Mouse (Mus musculus) midbrain, embryonic 15.5 days (tissue): ENCODE data around the gene Kptn. TPM values are rescaled to one million over a fixed set of nuclear protein-coding genes. Genes with fewer than 3 reads are reported as not detected.
A peak's percentile ranks its signal among the peaks of the same experiment; 100 is the strongest.

Source experiments
- ATAC-seq: fragments of 200-750 bp; cut with Nextera tagmentation; replicated peaks from 2 replicates; pipeline ENCODE4 v1.8.0; 2017; ENCODE audit warnings: moderate TSS enrichment
- H3K27ac ChIP-seq: fragments of 300-500 bp; sonication (generic); 2 replicates; pipeline ENCODE4 v1.5.1; 2015; ENCODE audit warnings: mild to moderate bottlenecking, inconsistent platforms
- H3K27me3 ChIP-seq: fragments of 300-500 bp; sonication (generic); replicated peaks from 2 replicates; pipeline ENCODE4 v1.6.1; 2015; ENCODE audit warnings: inconsistent platforms
- H3K36me3 ChIP-seq: fragments of 300-500 bp; sonication (generic); replicated peaks from 2 replicates; pipeline ENCODE4 v1.6.1; 2015; ENCODE audit warnings: inconsistent platforms
- H3K4me1 ChIP-seq: fragments of 300-500 bp; sonication (generic); 2 replicates; pipeline ENCODE4 v1.6.1; 2015; ENCODE audit warnings: inconsistent platforms
- H3K4me2 ChIP-seq: fragments of 300-500 bp; sonication (generic); 2 replicates; pipeline ENCODE4 v1.6.1; 2015; ENCODE audit warnings: inconsistent platforms, mild to moderate bottlenecking, moderate library complexity
- H3K4me3 ChIP-seq: fragments of 300-500 bp; sonication (generic); 2 replicates; pipeline ENCODE4 v1.5.1; 2015; ENCODE audit warnings: mild to moderate bottlenecking, inconsistent platforms
- H3K9ac ChIP-seq: fragments of 300-500 bp; sonication (generic); 2 replicates; pipeline ENCODE4 v1.6.1; 2015; ENCODE audit warnings: mild to moderate bottlenecking, inconsistent platforms
- H3K9me3 ChIP-seq: fragments of 300-500 bp; sonication (generic); 2 replicates; pipeline ENCODE4 v1.6.1; 2016; ENCODE audit warnings: inconsistent platforms
- WGBS: fragments of 180-500 bp; shearing (Covaris S2); methylation state at CpG from one replicate; pipeline ENCODE4 v1.1.7; 2015; ENCODE audit warnings: mixed read lengths; 5-methylcytosine and 5-hydroxymethylcytosine counted together
- polyA plus RNA-seq: library from polyadenylated mRNA; unstranded; fragments of >200 nt; fragmentation: Nextera tagmentation; extraction: Ambion mirVana; gene quantifications from 2 replicates; pipeline ENCODE4 v1.2.1, GENCODE M21; 2015

Gene Kptn
- polyA plus RNA-seq, 1 experiment from 2014 or later, result 55.1 TPM

DNA sequence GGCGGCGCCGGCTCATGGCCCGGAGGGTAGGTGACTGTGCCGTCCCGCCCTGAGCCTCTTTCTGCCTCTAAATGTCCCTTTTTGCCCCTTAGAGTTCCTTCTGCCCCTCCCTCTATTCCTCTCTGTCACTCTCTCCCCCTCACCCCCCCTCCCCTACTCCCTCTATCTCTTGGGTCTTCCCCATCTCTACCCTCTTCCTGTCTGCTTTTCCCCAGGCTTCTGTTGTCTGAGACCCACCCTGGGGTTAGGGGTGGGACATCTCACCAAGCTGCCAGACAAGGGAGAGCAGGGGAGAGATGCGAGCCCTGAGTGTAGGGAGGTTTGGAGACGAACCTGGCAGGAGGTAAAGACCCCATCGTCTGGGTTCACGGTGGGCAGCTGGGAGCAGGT, 55.8 kb downstream of the Kptn start:
- H3K4me1 ChIP-seq, result peaks cover 38% of the 10 kb centered on the region
- ATAC-seq, result peak; percentile 57
- peak overlapping the region; percentile 84 for H3K27ac ChIP-seq
- H3K4me3 ChIP-seq, result peak overlapping the region; percentile 91
- under 1% methylated on average over 10 of the region's 10 CpGs for WGBS
- H3K9me3 ChIP-seq, result no peaks in the 10 kb centered on the region
- H3K9ac ChIP-seq, result peak overlapping the region; percentile 86
- no peaks in the 10 kb centered on the region for H3K27me3 ChIP-seq
- H3K4me2 ChIP-seq, result peak overlapping the region; percentile 74
- peaks cover 22% of the 10 kb centered on the region for H3K36me3 ChIP-seq

Other genes starting within 250 kb of the Kptn start
- 0.15 and 0.28 TPM in 2 replicates for gene Crx, start 239.9 kb upstream of the Kptn start, polyA plus RNA-seq
- gene Crxos, start 237.3 kb upstream of the Kptn start, polyA plus RNA-seq, result 0.27 TPM in 1 of 2 replicates, not detected in the other
- 1,365 and 1,414 TPM in 2 replicates for gene Selenow, start 197.5 kb upstream of the Kptn start, polyA plus RNA-seq
- 114 and 126 TPM in 2 replicates for gene Nop53, start 173.8 kb upstream of the Kptn start, polyA plus RNA-seq
- 4.6 and 5.8 TPM in 2 replicates for gene Ehd2, start 152.3 kb upstream of the Kptn start, polyA plus RNA-seq
- gene Bicra, start 72.0 kb upstream of the Kptn start, polyA plus RNA-seq, result 9.2 TPM in 2 replicates
- 0.05 and 0.10 TPM in 2 replicates for gene Zfp541, start 58.1 kb upstream of the Kptn start, polyA plus RNA-seq
- gene Napa, start 21.4 kb upstream of the Kptn start, polyA plus RNA-seq, result 224 and 234 TPM in 2 replicates
- 0.80 and 0.88 TPM in 2 replicates for gene Slc8a2, start 9.9 kb downstream of the Kptn start, polyA plus RNA-seq
- gene Meis3, start 55.2 kb downstream of the Kptn start, polyA plus RNA-seq, result 164 and 166 TPM in 2 replicates
- gene Dhx34, start 102.1 kb downstream of the Kptn start, polyA plus RNA-seq, result 14.9 and 15.5 TPM in 2 replicates
- gene C5ar2, start 124.3 kb downstream of the Kptn start, polyA plus RNA-seq, result 0.14 TPM in 1 of 2 replicates, not detected in the other
- 1.5 and 2.9 TPM in 2 replicates for gene C5ar1, start 139.6 kb downstream of the Kptn start, polyA plus RNA-seq
- gene Inafm1, start 153.7 kb downstream of the Kptn start, polyA plus RNA-seq, result 47.9 and 51.8 TPM in 2 replicates
- gene Ccdc9, start 166.9 kb downstream of the Kptn start, polyA plus RNA-seq, result 21.6 and 30.1 TPM in 2 replicates
- 32.0 and 35.0 TPM in 2 replicates for gene Bbc3, start 188.5 kb downstream of the Kptn start, polyA plus RNA-seq